Mouse (Mus musculus): ENCODE data around the gene Atp2a2.

DNA sequence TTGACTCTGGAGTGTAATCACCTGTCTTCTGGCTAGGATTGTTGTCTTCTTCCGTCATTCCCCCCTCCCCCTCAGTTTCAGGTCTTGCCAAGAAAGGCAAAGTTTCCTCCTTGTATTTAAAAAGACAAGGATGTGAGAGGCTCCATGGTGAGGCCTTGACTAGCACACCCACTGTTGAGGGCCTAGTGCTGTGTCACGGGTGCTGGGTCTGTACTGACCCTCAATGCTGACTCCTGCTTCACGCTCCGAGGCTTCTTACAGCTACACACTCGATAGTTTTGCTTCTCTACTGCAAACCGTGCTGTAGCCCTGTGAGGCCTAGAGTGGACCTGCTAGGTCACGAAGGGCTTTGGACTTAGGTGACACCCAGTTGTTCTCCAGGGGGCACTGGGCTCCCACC, 49.8 kb downstream of the Atp2a2 start:
- no peak for TF ChIP-seq MAFK (IDR thresholded peaks at IDR 0.05; ENCODE audit: insufficient read depth, low read depth, low read length)
- no peak for TF ChIP-seq HCFC1 (IDR thresholded peaks at IDR 0.05; ENCODE audit: borderline replicate concordance, insufficient read depth, low read length)
- TF ChIP-seq CHD2 (IDR thresholded peaks at IDR 0.05; ENCODE audit: low read depth, low read length): no peak

All from ES-E14 (cell line).